In genomic region chr15:82929595-82929994, GRCm38 (mm10) we compare ENCODE assay signal across 10 mouse cellular contexts. TPM values are rescaled to one million over a fixed set of nuclear protein-coding genes. Genes with fewer than 3 reads are reported as not detected.
A peak's percentile ranks its signal among the peaks of the same experiment; 100 is the strongest.
DNase-seq lines count a peak whose midpoint lies in the region; ATAC-seq lines count a peak whose summit lies in the region.
"Had no signal": no experiment of that assay in that cellular context is flagged by ENCODE, and none has a peak within 500 bp of the region (broad histone marks: within the 10 kb centered on the region; RNA-seq: fewer than 3 reads in every experiment).

No protein-coding gene starts in this region.

- H3K4me1 ChIP-seq in embryonic facial prominence, embryonic 11.5 days (ENCODE audit: control insufficient read depth, insufficient read depth, low read length): peaks cover 33% of the 10 kb centered on the region
- H3K4me1 ChIP-seq in midbrain, embryonic 13.5 days (replicated peaks): peaks cover 91% of the 10 kb centered on the region
- H3K4me1 ChIP-seq: liver, embryonic 13.5 days had no signal

- H3K4me3 ChIP-seq in embryonic facial prominence, embryonic 11.5 days (ENCODE audit: low read depth, low read length): no peak overlapping the region
- no peak overlapping the region for H3K4me3 ChIP-seq in midbrain, embryonic 13.5 days (replicated peaks)
- H3K4me3 ChIP-seq: embryonic facial prominence, embryonic 15.5 days; heart, embryonic 15.5 days; liver, embryonic 13.5 days had no signal

- no peak overlapping the region for H3K27ac ChIP-seq in embryonic facial prominence, embryonic 11.5 days (replicated peaks; ENCODE audit: low read depth, low read length)
- H3K27ac ChIP-seq in midbrain, embryonic 13.5 days: peak overlapping the region; percentile 83
- H3K27ac ChIP-seq: embryonic facial prominence, embryonic 15.5 days; heart, embryonic 15.5 days; liver, embryonic 13.5 days had no signal

- H3K27me3 ChIP-seq in embryonic facial prominence, embryonic 11.5 days (ENCODE audit: control insufficient read depth, insufficient read depth, low read length): no peaks in the 10 kb centered on the region; the same call in 1 of the 2 replicates
- H3K27me3 ChIP-seq in midbrain, embryonic 13.5 days: peaks cover 37% of the 10 kb centered on the region

- WGBS in embryonic facial prominence, embryonic 11.5 days: 35% methylated on average over 9 of the region's 9 CpGs
- 19% methylated on average over 9 of the region's 9 CpGs for WGBS in midbrain, embryonic 13.5 days

- no peaks in the 10 kb centered on the region for H3K36me3 ChIP-seq in embryonic facial prominence, embryonic 11.5 days (replicated peaks; ENCODE audit: control insufficient read depth, insufficient read depth, low read depth, low read length)
- H3K36me3 ChIP-seq in midbrain, embryonic 13.5 days: no peaks in the 10 kb centered on the region
- H3K36me3 ChIP-seq: embryonic facial prominence, embryonic 15.5 days; heart, embryonic 15.5 days; liver, embryonic 13.5 days had no signal

- no peak overlapping the region for H3K4me2 ChIP-seq in embryonic facial prominence, embryonic 11.5 days (ENCODE audit: low read depth, low read length)
- H3K4me2 ChIP-seq in midbrain, embryonic 13.5 days (replicated peaks): peak overlapping the region; percentile 23; the same call in 1 of the 2 replicates
- H3K4me2 ChIP-seq: embryonic facial prominence, embryonic 15.5 days; heart, embryonic 15.5 days; liver, embryonic 13.5 days had no signal

- no peak overlapping the region for H3K9ac ChIP-seq in embryonic facial prominence, embryonic 11.5 days (replicated peaks; ENCODE audit: low read length)
- H3K9ac ChIP-seq in midbrain, embryonic 13.5 days (replicated peaks): peak overlapping the region; percentile 24; the same call in 1 of the 2 replicates
- H3K9ac ChIP-seq: embryonic facial prominence, embryonic 15.5 days; heart, embryonic 15.5 days; liver, embryonic 13.5 days had no signal

- peak; percentile 78 for DNase-seq in left cerebral cortex, postnatal 4 days
- DNase-seq in left cerebral cortex, postnatal 36 days (ENCODE audit: low spot score in 2 of 2): no peak
- DNase-seq in cerebellum, adult 18-20 months: peak; percentile 38 to 55
- DNase-seq in embryonic facial prominence, embryonic 11.5 days (ENCODE audit: low spot score): peak; percentile 33
- no peak for DNase-seq in frontal cortex, postnatal 36 days (ENCODE audit: low spot score in 2 of 2)
- DNase-seq in layer of hippocampus, adult 11-12 months (ENCODE audit: low spot score): no peak
- DNase-seq: liver, embryonic 13.5 days had no signal

- no peaks in the 10 kb centered on the region for H3K9me3 ChIP-seq in embryonic facial prominence, embryonic 11.5 days (replicated peaks; ENCODE audit: control insufficient read depth, low read length)
- H3K9me3 ChIP-seq in midbrain, embryonic 13.5 days: no peaks in the 10 kb centered on the region
- H3K9me3 ChIP-seq: embryonic facial prominence, embryonic 15.5 days; heart, embryonic 15.5 days; liver, embryonic 13.5 days had no signal

- intact Hi-C loops in left cerebral cortex, postnatal 4 days (cut with DNase I): no loop called here
- intact Hi-C loops in left cerebral cortex, postnatal 36 days (cut with DNase I): no loop called here

- ATAC-seq in embryonic facial prominence, embryonic 11.5 days (replicated peaks; ENCODE audit: insufficient number of reproducible peaks, low FRiP score, low TSS enrichment, low read depth): no peak
- no peak; the same call in 1 of the 2 replicates for ATAC-seq in midbrain, embryonic 13.5 days

RNA-seq across cellular contexts. Expression of gene Tcf20, which starts 58.1 kb away (rescaled TPM):
- total RNA-seq in left cerebral cortex, postnatal 4 days (2021): 100 to 1,000 TPM; 142 to 145 TPM
- total RNA-seq in left cerebral cortex, postnatal 36 days (2021): 100 to 1,000 TPM; 210 to 218 TPM
- 13.6 and 15.1 TPM in 2 replicates for polyA plus RNA-seq in embryonic facial prominence, embryonic 11.5 days (2014; fragmentation: Nextera tagmentation; extraction: Ambion mirVana)
- 15.6 and 16.0 TPM in 2 replicates for polyA plus RNA-seq in midbrain, embryonic 13.5 days (2015; fragmentation: Nextera tagmentation; extraction: Ambion mirVana)

Comparison
In these comparisons a context has a peak if more than half of its experiments do, and no peak if none do; other contexts are left out.
1. DNase-seq: peak in left cerebral cortex, postnatal 4 days (single experiment), cerebellum, adult 18-20 months (2 of 2) and embryonic facial prominence, embryonic 11.5 days (single experiment); none in left cerebral cortex, postnatal 36 days (0 of 2), frontal cortex, postnatal 36 days (0 of 2) and layer of hippocampus, adult 11-12 months (single experiment).